Mouse (Mus musculus) cerebellum, adult 11 months (tissue): ENCODE measurements at regions not wholly inside any gene's neighbourhood (a gene's known extent, or its start where the extent isn't known, plus 50 kb on each side); places are given as distances from the start of the nearest gene placed in this dataset.

ENCODE experiments used
- DNase-seq: peaks from one replicate; pipeline ENCODE4 v3.0.0; 2022

DNA sequence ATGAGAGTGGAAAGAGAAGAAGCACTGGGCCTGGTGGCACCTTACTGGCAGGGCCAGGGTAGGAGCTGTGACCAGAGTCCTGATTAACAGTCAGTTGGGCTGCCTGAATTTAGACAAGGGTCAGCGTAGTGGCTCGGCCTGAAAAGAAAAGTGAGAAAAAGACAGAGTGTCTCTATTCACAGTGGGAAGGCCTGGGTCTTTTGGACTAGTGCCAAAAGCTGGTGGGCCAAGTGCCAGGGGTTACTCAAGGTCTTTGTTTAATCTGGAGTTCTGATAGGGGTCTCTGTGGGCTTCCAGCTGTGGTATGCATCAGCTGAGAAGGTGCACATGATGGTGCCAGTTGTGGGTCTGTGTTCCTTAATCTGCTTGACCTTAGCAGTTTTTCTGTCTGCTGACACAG is 2129.4 kb upstream of the Pcdh20 start:
- DNase-seq = peak; percentile 1
